Mouse (Mus musculus): ENCODE measurements around the gene Gm10961.
"Not testable (repeated sequence)": the region's sequence is repeated elsewhere in the genome, so short reads cannot be mapped to it uniquely, and the experiment has no call there.

The Gm10961 gene

DNA sequence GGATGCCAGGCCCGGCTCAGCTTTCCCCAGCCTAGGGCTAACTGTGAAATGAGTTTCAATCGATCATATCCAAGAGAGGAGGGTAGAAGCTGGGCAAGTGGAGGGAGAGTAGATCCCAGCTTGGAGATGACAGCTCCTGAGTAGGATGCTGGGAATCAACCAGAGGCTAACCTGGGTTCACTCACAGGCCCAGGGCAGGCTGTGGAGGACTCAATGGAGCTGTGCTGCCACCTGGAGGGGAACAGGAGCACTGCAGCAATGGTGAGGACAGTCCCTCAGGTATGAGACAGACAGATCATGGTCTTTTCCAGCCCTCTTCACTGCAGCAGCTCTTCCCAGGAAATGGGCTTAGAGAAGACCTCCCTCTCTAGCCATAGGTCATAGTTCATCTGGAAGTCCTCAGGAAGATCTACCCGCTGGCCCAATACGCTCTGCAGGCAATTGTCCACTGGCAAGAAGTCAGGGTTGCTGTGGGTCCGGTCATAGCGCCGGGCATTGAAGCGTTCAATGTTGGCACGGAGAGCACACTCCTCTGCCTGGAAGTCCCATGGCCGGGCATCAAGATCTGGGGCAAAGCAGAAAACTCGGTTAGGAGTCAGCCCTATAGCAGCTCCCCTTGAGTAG lies 18.1 kb upstream of the Gm10961 start:
- peak; percentile 65 for DNase-seq (ENCODE audit: low read depth, low spot score)

DNA sequence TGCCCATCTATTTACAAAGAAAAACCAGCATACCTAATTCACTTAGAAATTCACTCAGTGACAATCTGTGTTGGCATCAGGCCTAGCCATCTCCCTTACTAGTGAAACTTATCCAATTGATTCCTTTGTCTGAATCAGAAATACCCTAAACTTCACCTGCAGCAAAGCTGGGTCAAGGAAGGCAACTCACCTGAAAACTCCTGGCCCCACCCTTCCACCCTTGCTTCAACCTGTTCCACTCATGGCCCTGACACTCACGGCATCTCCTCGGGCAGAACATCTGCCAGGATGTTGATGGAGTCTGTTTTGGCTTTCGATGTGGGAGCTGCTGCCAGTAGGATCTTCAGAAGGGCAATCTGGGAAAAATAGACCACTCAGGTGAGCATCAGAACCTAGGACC lies 13.3 kb upstream of the Gm10961 start:
- DNase-seq (ENCODE audit: low read depth, low spot score), result no peak

DNA sequence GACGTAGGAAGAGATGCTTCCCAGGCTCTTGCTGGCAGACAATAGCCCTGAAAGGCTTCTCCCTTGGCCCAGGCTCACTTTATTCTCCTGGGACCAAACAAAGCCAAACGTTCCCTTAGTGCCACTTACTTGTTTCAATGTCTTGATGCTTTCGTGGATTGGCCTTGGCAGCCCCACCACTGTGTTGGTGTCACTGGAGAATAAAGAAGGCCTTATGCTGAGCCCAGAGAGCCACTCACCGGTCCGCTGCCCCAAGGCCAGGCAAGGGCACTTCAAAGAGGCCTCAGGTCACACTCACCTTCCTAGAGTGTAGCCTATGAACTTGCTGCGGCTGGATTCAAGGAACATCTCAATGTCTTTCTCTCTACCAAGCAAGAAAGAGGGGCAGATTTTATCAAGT lies 11.2 kb upstream of the Gm10961 start:
- DNase-seq (ENCODE audit: low read depth, low spot score), result no peak

DNA sequence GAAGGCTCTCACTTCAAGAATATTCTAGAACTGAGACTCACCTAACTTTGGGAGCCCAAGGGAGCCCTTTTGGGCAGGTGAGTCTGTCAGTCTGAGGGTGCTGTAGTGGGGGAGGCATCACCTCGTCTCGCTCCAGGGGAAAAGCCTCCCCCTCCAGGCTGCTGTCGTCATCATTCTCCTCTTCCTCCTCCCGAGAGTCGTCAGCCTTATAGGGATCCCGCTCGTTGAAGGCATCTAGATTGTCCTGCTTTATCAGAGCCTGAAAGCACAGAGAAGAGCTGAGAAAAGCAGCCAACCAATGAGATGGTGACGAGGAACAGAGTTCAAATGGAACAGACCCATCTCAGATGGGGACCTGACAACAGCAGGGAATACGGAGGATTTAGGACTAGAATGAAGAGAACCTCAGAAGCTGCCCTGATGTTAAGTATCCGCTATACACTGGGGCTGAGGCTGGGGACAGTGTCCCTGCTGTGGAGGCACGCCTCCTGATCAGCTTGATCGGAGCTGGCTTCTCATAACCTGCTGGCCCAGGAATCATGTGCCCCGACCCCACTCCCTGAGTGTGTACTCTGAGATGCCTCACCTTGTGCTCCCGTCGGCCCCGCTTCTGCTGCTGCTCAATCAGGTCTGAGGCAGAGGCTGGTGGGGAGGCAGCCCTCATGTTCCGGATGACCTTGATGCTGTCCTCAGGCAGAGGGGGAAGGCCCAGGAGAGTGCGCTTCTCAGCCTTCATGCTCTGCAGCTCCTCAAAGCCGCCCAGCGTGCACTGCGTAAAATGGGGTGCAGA lies 9.6 kb upstream of the Gm10961 start:
- no peak for DNase-seq (ENCODE audit: low read depth, low spot score)

DNA sequence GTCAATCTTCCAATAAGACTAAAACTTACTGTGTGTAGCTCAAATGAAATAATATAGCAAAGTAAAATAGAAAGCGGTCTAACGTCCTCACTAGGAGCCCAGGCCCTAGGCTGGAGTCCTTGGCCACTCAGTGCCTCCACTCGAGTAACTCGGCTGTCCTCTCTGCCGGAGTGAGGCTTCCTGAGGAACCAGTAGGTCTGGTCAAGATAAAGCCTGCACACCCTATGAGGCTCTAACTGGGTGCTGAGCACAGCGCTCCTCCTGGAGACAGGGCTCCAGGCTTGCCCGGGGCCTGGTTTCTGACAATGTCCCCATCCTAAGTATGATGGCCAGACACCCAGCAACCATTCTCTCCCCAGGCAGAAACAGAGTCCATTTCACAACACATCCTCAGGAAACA lies 8.6 kb upstream of the Gm10961 start:
- DNase-seq (ENCODE audit: low read depth, low spot score), result no peak

DNA sequence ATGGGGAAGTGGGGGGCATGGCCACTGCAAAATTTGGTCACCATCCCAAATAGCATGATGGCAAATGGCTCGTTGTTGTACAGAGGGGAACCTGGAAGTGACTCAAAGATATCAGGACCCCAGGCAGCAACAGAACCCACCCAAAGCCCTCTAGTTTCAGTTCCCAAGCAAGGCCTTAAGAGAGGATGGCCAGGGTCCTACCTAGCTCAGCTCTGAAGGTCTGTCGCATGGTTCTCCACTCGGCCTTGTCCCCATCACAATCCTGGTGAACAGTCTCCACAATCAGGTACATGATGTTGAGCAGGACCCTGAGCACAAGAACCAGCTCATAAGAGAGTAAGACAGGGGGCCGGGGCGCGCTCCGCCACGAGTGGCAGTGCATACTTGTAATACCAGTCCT lies 6.7 kb upstream of the Gm10961 start:
- DNase-seq (ENCODE audit: low read depth, low spot score), result no peak

DNA sequence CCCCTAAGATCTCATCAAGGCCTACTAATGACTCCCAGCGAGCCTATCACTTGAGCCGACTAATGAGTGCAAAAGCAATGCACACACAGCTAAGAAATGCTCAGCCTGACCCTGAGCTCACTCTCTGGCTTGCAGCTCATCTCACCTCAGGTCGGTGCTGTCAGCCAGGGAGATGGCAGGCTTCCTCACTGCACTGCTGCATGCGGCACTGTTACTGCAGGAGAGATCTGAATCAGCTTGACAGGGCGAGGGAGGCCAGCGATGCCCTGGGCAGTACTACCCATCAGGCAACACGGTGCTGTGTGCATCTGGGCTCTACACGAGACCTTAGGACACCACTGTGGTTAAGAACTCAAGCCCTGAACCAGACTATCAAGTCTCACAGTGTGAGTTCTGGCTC lies 5.6 kb upstream of the Gm10961 start:
- DNase-seq (ENCODE audit: low read depth, low spot score), result no peak

DNA sequence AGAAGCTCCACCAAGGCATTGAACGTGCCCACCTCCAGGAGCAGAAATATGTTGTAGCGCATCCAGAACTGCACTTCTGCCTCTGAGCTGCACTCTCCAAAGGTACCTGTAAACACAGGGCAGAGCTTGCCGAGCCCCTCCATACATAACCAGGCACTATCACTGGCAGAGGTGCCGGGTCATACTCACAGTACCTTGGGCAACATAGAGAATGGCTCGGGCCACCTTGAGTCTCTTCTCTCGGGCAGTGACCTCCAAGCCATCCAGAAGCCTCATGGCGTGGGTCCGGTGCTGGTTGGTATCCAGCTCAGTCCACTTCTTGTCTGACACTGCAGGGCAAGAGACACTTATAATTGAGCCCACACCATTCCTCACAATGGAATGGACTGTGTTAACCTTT lies 4.4 kb upstream of the Gm10961 start:
- no peak for DNase-seq (ENCODE audit: low read depth, low spot score)

DNA sequence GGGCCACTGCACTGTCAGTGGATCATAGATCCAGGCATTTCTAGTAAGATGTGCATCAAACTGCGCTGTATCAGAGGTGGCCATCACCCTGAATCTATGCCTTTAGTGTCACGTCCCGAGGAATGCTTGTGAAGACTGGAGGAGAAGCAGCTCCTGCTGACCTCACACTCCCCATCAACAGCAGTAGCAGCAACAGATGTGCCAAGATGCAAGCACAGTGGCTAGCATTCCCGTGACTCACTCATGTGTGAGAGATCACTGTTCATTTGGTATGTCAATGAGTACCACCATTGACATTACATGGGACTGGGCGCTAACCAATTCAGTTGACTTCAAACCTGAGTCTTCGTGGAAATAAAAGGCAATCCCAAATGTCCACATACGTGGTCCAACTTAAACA lies 3.5 kb upstream of the Gm10961 start:
- no peak for DNase-seq (ENCODE audit: low read depth, low spot score)

DNA sequence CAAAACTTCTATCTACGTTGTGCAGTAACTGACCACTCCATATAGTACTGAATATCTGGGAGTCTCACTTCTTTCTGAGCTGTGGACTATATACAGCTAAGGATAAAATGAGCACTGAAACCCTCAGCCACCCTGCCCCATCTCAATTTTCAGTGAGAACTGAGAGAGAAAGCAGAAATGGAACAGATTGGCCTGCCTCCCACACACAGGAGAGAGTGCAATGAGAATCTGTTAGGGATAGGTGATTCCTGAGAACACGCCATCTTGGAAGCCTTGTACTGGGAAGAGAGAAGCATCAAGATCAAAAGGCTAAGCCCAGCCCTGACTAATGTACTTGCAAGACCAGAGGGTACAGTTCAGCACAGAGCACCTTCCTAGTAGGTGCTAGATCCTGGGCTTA lies 2.6 kb upstream of the Gm10961 start:
- DNase-seq (ENCODE audit: low read depth, low spot score), result no peak

DNA sequence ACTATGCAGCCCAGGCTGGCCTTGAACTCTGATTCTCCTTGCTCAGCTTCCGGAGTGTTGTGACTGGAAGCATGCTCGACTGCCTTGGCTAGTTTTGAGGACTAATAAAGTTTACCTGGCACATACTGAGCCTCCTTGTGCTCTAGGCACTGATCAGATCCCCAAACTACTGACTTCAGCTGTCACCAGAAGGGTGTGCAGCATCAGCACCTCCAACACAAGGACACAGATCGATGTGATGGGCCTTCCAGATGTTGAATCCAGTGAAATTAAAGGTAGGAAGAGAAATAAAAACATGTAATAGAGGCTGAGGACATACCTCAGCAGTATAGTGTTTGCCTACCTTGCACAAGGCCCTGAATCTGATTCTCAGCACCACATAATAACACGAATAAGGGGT lies 1.7 kb upstream of the Gm10961 start:
- DNase-seq (ENCODE audit: low read depth, low spot score), result no peak

DNA sequence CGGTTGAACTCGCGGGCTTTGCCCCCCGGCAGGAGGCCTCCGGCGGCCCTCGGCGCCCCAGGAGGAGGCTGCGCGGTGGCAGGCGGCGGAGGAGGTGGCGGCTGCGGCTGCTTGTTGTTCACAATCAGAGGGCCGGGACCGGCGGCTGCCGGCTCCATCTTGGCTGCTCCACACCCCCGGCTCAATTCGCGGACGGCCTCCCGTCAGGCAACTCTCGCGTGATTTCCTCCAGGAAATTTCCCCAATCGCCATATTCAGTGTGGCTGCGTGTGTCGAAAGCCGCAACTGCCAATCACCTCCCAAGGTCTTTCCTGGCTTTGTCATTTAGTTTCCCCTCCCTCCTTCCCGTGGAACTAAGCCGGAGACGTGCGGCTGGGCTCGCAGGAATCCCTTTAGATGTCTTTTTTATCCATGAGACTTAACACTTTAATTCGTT lies 419 bp downstream of the Gm10961 start, which contains the start of gene Strip1:
Strip1 (minus strand) TSS at position 172 of the 436 bp plus-strand sequence.
- peak; percentile 98 for DNase-seq (ENCODE audit: low read depth, low spot score)

DNA sequence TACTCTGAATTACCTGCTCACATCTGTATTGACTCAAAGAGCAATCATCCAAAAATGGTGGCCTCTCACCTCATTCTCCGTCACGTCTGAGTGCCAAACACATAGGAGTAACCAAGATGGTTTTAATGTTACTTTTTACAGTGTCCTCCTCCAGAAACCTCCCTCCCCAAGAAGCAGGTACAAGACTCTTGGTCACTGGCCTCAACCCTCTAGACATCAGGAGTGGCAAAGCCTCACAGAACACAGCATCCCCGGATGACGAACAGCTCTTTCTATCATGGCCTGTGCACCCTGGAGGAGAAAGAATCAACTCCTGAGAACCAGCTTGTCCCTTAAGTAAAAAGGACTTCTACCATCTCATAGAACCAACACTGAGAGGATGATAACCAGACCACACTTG lies 1.7 kb downstream of the Gm10961 start:
- DNase-seq (ENCODE audit: low read depth, low spot score), result no peak

DNA sequence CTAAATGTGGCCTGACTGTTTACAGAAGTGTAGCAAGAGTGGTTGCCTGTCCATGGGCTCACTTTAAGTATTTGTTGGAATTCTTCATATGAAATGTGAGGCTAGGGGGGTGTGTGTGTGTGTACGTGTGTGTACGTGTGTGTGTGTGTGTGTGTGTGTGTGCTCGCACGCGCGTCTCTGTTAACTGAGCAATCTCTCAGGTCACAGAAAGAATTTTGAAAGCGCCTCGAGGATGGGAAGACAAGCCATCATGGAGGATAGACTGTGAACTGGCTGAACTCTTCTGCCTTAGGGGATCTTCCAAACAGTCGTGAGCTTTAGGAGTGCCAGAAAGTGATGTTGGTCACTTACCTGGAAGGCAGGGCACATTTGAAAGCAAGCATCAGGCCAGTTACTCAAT lies 2.8 kb downstream of the Gm10961 start:
- DNase-seq (ENCODE audit: low read depth, low spot score), result no peak

DNA sequence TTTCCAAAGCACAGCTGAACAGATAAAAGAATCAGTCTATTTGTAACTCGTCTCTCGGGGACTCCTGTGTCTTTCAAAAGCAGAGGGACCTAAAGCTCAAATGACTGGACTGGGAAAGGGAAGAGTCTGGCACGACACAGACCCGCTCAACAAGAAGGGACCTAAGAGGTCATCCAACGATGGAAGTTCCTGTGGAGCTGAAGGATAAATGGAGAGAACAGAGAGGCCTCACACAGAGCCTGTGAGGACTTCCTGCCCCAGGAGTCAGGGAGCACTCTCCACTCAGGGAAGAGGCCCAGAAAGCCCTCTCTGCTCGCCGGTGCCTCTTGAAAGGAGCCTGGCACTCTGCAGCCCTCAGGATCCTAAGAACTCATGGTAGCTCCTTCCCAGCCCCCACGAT lies 4.7 kb downstream of the Gm10961 start:
- no peak for DNase-seq (ENCODE audit: low read depth, low spot score)

DNA sequence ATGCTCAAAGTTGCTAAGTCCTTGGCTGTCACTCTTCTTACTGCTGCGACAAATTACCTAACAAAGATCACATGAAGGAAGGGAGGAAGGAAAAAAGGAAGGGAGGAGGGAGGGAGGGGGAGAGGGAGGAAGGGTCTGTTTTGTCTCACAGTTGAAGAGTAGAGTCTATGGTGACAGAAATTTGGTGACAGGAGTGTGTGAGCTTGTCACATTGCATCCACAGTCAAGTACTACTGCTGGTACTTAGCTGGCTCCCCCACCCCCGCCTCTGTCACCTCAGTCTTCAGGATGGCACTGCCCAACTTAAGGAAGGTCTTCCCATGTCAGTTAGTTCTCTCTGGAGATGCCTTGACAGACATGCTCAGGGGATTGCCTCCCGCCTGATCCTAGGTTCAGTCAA lies 5.1 kb downstream of the Gm10961 start:
- no peak for DNase-seq (ENCODE audit: low read depth, low spot score)

DNA sequence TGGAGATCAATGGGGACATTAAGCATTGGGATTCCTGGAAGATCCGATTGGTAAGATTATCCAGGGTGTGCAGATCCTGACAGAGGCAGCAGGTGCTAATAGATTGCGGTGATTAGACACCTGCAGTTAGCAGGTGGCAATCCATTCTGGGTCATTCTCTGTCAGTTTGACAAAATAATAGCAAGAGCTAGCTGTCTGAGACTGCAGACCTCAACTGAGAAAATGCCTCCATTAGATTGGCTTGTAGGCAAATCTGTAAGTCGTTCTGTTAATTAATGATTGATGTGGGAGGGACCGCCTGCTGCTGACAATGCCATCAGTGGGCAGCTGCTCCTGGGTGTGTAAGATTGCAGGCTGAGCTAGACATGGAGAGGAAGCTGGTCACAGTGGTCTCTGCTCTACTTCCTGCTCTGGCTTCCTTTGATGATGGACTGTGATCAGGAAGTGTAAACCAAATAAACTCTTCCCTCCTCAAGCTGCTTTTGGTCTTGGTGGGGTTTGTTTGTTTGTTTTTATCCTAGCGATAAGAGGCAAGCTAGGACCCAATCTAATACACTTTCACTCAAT lies 6.6 kb downstream of the Gm10961 start:
- no peak for DNase-seq (ENCODE audit: low read depth, low spot score)

DNA sequence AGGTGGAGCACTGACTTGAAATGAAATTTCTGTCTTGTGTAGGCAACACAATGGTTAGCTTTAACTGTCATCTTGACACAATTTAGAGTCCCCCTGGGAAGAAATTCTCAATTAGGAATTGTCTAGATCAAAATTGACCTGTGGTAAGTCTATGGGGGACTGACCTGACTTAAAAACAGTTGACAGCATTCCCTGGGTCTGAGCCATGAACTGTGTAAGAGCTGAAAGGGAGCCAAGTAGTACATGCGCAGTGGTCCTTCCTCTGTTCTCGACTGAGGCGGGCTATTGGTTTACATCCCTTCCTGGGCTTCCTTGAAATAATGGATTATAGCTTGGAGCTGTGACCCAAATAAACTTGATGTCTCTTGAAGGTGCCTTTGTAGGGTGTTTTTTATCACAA lies 15.8 kb downstream of the Gm10961 start:
- no peak for DNase-seq (ENCODE audit: low read depth, low spot score)

DNA sequence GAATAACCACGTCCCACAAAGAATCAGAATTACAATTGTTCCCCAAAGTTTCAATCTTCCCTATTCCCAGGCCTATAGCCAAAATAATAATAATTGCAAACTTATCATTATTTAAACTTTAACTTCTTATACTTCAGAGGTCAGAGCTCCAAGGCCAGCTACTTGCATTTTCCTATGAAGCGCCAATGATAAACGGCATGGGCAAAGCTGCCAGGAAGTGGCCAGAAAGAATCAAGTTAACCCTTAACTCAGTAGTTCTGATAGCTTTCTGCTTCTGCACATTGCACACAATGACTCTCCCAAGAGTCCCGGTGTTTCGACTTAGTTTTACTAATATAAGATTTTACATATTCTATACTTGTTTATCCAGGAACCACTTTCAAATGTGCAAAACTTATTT lies 19.2 kb downstream of the Gm10961 start:
- DNase-seq (ENCODE audit: low read depth, low spot score), result not testable (repeated sequence)

DNA sequence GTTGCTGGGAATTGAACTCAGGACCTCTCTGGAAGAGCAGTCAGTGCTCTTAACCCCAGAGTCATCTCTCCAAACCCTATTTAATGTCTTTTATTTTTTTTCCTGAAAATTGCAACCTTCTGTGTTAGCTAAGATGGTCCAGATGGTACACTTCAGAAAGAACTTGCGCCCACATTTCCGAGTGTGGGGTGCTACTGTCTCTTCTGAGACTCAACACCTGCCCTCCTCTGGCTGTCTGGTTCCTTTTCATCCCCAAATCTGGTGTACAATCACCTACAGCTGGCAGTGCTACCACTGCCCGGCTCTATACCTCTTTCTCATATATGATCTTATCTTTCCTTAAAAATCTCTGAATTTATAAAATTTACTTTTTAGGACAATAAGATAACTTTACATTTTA lies 21.8 kb downstream of the Gm10961 start:
- no peak for DNase-seq (ENCODE audit: low read depth, low spot score)

DNA sequence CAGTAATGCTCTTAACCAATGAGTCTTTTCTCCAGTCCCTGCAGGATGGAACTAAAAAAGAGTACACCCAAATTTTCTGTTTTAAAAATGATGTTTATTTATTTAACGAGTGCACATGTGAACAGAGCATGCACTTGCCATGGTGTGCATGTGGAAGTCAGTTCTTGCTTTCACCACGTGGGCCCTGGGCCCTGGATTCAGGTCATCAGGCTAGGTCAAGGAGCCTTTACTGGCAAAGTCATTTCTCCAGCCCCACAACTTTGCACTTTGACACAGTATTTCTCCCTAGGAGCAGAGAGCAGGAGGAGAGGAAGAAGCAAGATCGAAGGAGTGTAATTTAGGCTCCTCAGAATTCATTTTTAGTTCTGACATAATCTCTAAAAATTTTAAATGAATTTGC lies 23.7 kb downstream of the Gm10961 start:
- DNase-seq (ENCODE audit: low read depth, low spot score), result no peak

DNA sequence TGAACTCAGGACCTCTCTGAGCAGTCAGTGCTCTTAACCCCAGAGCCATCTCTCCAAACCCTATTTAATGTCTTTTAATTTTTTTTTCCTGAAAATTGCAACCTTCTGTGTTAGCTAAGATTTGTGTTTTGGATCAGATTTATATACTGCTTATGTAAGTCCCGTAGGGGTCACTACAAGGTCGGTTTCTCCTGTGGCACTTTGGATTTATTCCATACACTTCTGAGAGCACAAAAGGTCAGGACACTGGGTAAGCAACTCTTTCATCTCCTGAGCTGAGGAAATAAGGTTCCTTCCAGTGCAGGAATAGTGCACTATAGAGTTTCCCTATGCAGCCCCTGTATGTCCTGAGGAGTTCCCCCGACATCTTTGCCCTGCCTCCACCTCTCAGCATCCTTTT lies 24.4 kb downstream of the Gm10961 start:
- no peak for DNase-seq (ENCODE audit: low read depth, low spot score)

DNA sequence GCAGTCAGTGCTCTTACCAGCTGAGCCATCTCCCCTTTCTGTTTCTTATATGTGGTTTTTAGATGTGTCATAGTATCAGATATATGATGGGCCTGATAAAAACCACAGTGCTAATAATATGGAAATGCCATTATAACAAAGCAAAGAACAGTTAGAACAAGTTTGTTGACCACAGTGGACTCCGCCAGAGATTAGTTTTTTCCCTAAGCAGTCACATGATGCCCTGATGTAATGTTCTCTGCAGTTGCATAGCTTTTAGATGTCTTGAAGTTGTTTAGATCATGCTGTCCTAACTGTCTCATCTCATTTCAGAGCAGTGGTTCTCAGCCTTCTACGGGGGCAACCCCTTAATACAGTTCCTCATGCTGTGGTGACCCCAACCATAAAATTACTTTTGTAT lies 25.0 kb downstream of the Gm10961 start:
- no peak for DNase-seq (ENCODE audit: low read depth, low spot score)
